Mouse (Mus musculus) midbrain, embryonic 15.5 days (tissue): ENCODE measurements around the gene Cmip. TPM values are rescaled to one million over a fixed set of nuclear protein-coding genes. Genes with fewer than 3 reads are reported as not detected.

ENCODE experiments used
- ATAC-seq: fragments of 200-750 bp; cut with Nextera tagmentation; replicated peaks from 2 replicates; pipeline ENCODE4 v1.8.0; 2017; ENCODE audit warnings: moderate TSS enrichment
- H3K27ac ChIP-seq: fragments of 300-500 bp; sonication (generic); 2 replicates; pipeline ENCODE4 v1.5.1; 2015; ENCODE audit warnings: mild to moderate bottlenecking, inconsistent platforms
- H3K27me3 ChIP-seq: fragments of 300-500 bp; sonication (generic); replicated peaks from 2 replicates; pipeline ENCODE4 v1.6.1; 2015; ENCODE audit warnings: inconsistent platforms
- H3K36me3 ChIP-seq: fragments of 300-500 bp; sonication (generic); replicated peaks from 2 replicates; pipeline ENCODE4 v1.6.1; 2015; ENCODE audit warnings: inconsistent platforms
- H3K4me1 ChIP-seq: fragments of 300-500 bp; sonication (generic); 2 replicates; pipeline ENCODE4 v1.6.1; 2015; ENCODE audit warnings: inconsistent platforms
- H3K4me2 ChIP-seq: fragments of 300-500 bp; sonication (generic); 2 replicates; pipeline ENCODE4 v1.6.1; 2015; ENCODE audit warnings: inconsistent platforms, mild to moderate bottlenecking, moderate library complexity
- H3K4me3 ChIP-seq: fragments of 300-500 bp; sonication (generic); 2 replicates; pipeline ENCODE4 v1.5.1; 2015; ENCODE audit warnings: mild to moderate bottlenecking, inconsistent platforms
- H3K9ac ChIP-seq: fragments of 300-500 bp; sonication (generic); 2 replicates; pipeline ENCODE4 v1.6.1; 2015; ENCODE audit warnings: mild to moderate bottlenecking, inconsistent platforms
- H3K9me3 ChIP-seq: fragments of 300-500 bp; sonication (generic); 2 replicates; pipeline ENCODE4 v1.6.1; 2016; ENCODE audit warnings: inconsistent platforms
- WGBS: fragments of 180-500 bp; shearing (Covaris S2); methylation state at CpG from one replicate; pipeline ENCODE4 v1.1.7; 2015; ENCODE audit warnings: mixed read lengths; 5-methylcytosine and 5-hydroxymethylcytosine counted together
- polyA plus RNA-seq: library from polyadenylated mRNA; unstranded; fragments of >200 nt; fragmentation: Nextera tagmentation; extraction: Ambion mirVana; gene quantifications from 2 replicates; pipeline ENCODE4 v1.2.1, GENCODE M21; 2015

Cmip gene
- polyA plus RNA-seq, 1 experiment from 2014 or later, result 188 TPM

- 0 out of 2 replicates have a peak, but pooled peaks have one; percentile 3 for ATAC-seq
- WGBS, result 72% methylated on average over 15 of the region's 15 CpGs
- H3K4me2 ChIP-seq, result no peak overlapping the region; the same call in 1 of the 2 replicates
- no peak overlapping the region for H3K4me3 ChIP-seq
- no peaks in the 10 kb centered on the region for H3K9me3 ChIP-seq
- H3K4me1 ChIP-seq, result peaks cover 62% of the 10 kb centered on the region
- H3K36me3 ChIP-seq, result no peaks in the 10 kb centered on the region
- H3K27me3 ChIP-seq, result no peaks in the 10 kb centered on the region
- H3K27ac ChIP-seq, result peak overlapping the region; percentile 88
- H3K9ac ChIP-seq, result no peak overlapping the region
These were observed 64.4 kb downstream of the Cmip start for GRCm38 (mm10) chr8:117321232-117321631.

GRCm38 (mm10) chr8:117322021-117322420, 65.2 kb downstream of the Cmip start:
- Histone ChIP-seq H3K36me3 (no peaks in the 10 kb centered on the region), H3K4me1 (peaks cover 58% of the 10 kb centered on the region), H3K4me3 (no peak overlapping the region), H3K9ac (peak overlapping the region; percentile 22; the same call in 1 of the 2 replicates), H3K4me2 (peak overlapping the region; percentile 43), H3K27ac (peak overlapping the region; percentile 88), H3K9me3 (no peaks in the 10 kb centered on the region), H3K27me3 (no peaks in the 10 kb centered on the region)
- WGBS, result 9% methylated on average over 6 of the region's 6 CpGs
- ATAC-seq, result peak; percentile 91

GRCm38 (mm10) chr8:117322715-117323310, 65.9 kb downstream of the Cmip start:
- H3K9me3 ChIP-seq, result no peaks in the 10 kb centered on the region
- no peaks in the 10 kb centered on the region for H3K36me3 ChIP-seq
- peaks cover 64% of the 10 kb centered on the region for H3K4me1 ChIP-seq
- no peak overlapping the region; the same call in 1 of the 2 replicates for H3K9ac ChIP-seq
- WGBS, result 30% methylated on average over 8 of the region's 8 CpGs
- peak; percentile 8 for ATAC-seq
- H3K4me2 ChIP-seq, result peak overlapping the region; percentile 43
- H3K4me3 ChIP-seq, result no peak overlapping the region
- H3K27me3 ChIP-seq, result no peaks in the 10 kb centered on the region
- peak overlapping the region; percentile 88 for H3K27ac ChIP-seq

GRCm38 (mm10) chr8:117324821-117325220, 68.0 kb downstream of the Cmip start:
- peaks cover 66% of the 10 kb centered on the region for H3K4me1 ChIP-seq
- no peaks in the 10 kb centered on the region for H3K9me3 ChIP-seq
- H3K27me3 ChIP-seq, result no peaks in the 10 kb centered on the region
- no peaks in the 10 kb centered on the region for H3K36me3 ChIP-seq
- no peak for ATAC-seq
- H3K4me2 ChIP-seq, result no peak overlapping the region
- no peak overlapping the region for H3K27ac ChIP-seq
- H3K9ac ChIP-seq, result no peak overlapping the region
- 96% methylated on average over 9 of the region's 9 CpGs for whole genome bisulfite sequencing
- no peak overlapping the region for H3K4me3 ChIP-seq

- no peak overlapping the region for H3K9ac ChIP-seq
- WGBS, result 92% methylated on average over 5 of the region's 5 CpGs
- no peak overlapping the region for H3K27ac ChIP-seq
- H3K4me1 ChIP-seq, result peaks cover 51% of the 10 kb centered on the region
- no peaks in the 10 kb centered on the region for H3K27me3 ChIP-seq
- H3K4me3 ChIP-seq, result no peak overlapping the region
- no peak for ATAC-seq
- no peaks in the 10 kb centered on the region for H3K9me3 ChIP-seq
- H3K4me2 ChIP-seq, result no peak overlapping the region
- no peaks in the 10 kb centered on the region for H3K36me3 ChIP-seq
These were observed 69.9 kb downstream of the Cmip start for GRCm38 (mm10) chr8:117326735-117327134.

GRCm38 (mm10) chr8:117327385-117327837, 70.5 kb downstream of the Cmip start:
- H3K4me1 ChIP-seq, result peaks cover 49% of the 10 kb centered on the region
- WGBS, result 33% methylated on average over 7 of the region's 7 CpGs
- H3K9me3 ChIP-seq, result no peaks in the 10 kb centered on the region
- H3K9ac ChIP-seq, result peak overlapping the region; percentile 7; the same call in 1 of the 2 replicates
- no peaks in the 10 kb centered on the region for H3K36me3 ChIP-seq
- peak overlapping the region; percentile 66 for H3K27ac ChIP-seq
- ATAC-seq, result no peak
- H3K4me3 ChIP-seq, result no peak overlapping the region
- no peaks in the 10 kb centered on the region for H3K27me3 ChIP-seq
- H3K4me2 ChIP-seq, result no peak overlapping the region

GRCm38 (mm10) chr8:117328758-117329157, 71.9 kb downstream of the Cmip start:
- Histone ChIP-seq H3K27ac (no peak overlapping the region), H3K36me3 (no peaks in the 10 kb centered on the region), H3K9ac (no peak overlapping the region), H3K4me2 (no peak overlapping the region), H3K27me3 (no peaks in the 10 kb centered on the region), H3K4me3 (no peak overlapping the region), H3K9me3 (no peaks in the 10 kb centered on the region), H3K4me1 (peaks cover 45% of the 10 kb centered on the region)
- WGBS, result 75% methylated on average over 9 of the region's 9 CpGs
- no peak for ATAC-seq

GRCm38 (mm10) chr8:117329167-117329566, 72.3 kb downstream of the Cmip start:
- ATAC-seq, result no peak
- Histone ChIP-seq H3K9me3 (no peaks in the 10 kb centered on the region), H3K27ac (no peak overlapping the region), H3K9ac (no peak overlapping the region), H3K4me2 (no peak overlapping the region), H3K36me3 (no peaks in the 10 kb centered on the region), H3K4me3 (no peak overlapping the region), H3K27me3 (no peaks in the 10 kb centered on the region), H3K4me1 (peaks cover 45% of the 10 kb centered on the region)
- 66% methylated on average over 9 of the region's 9 CpGs for WGBS

GRCm38 (mm10) chr8:117329903-117330302, 73.0 kb downstream of the Cmip start:
- WGBS, result 50% methylated on average over 2 of the region's 2 CpGs

GRCm38 (mm10) chr8:117332229-117333010, 75.6 kb downstream of the Cmip start:
- ATAC-seq, result no peak
- no peaks in the 10 kb centered on the region for H3K9me3 ChIP-seq
- no peak overlapping the region for H3K4me2 ChIP-seq
- H3K36me3 ChIP-seq, result no peaks in the 10 kb centered on the region
- H3K27me3 ChIP-seq, result no peaks in the 10 kb centered on the region
- no peak overlapping the region for H3K27ac ChIP-seq
- WGBS, result 88% methylated on average over 27 of the region's 27 CpGs
- no peak overlapping the region for H3K9ac ChIP-seq
- H3K4me3 ChIP-seq, result no peak overlapping the region
- H3K4me1 ChIP-seq, result peaks cover 56% of the 10 kb centered on the region

More at GRCm38 (mm10) chr8:117329903-117330302, 73.0 kb downstream of the Cmip start:
- Histone ChIP-seq H3K4me1 (peaks cover 50% of the 10 kb centered on the region), H3K4me2 (no peak overlapping the region), H3K4me3 (no peak overlapping the region), H3K27ac (no peak overlapping the region), H3K27me3 (no peaks in the 10 kb centered on the region), H3K36me3 (no peaks in the 10 kb centered on the region), H3K9me3 (no peaks in the 10 kb centered on the region), H3K9ac (no peak overlapping the region)
- ATAC-seq, result no peak

- H3K4me1 ChIP-seq, result peaks cover 54% of the 10 kb centered on the region
- no peaks in the 10 kb centered on the region for H3K9me3 ChIP-seq
- H3K27ac ChIP-seq, result 0 out of 2 replicates have a peak overlapping the region, but pooled peaks have one; percentile 1
- no peaks in the 10 kb centered on the region for H3K27me3 ChIP-seq
- H3K4me3 ChIP-seq, result no peak overlapping the region
- 50% methylated on average over 6 of the region's 6 CpGs for WGBS
- H3K4me2 ChIP-seq, result no peak overlapping the region
- H3K9ac ChIP-seq, result no peak overlapping the region
- no peak for ATAC-seq
- H3K36me3 ChIP-seq, result no peaks in the 10 kb centered on the region
These were observed 76.8 kb downstream of the Cmip start for GRCm38 (mm10) chr8:117333619-117334018.

GRCm38 (mm10) chr8:117334058-117334747, 77.3 kb downstream of the Cmip start:
- Histone ChIP-seq H3K4me3 (no peak overlapping the region), H3K27me3 (no peaks in the 10 kb centered on the region), H3K27ac (peak overlapping the region; percentile 46; the same call in 1 of the 2 replicates), H3K4me2 (no peak overlapping the region), H3K4me1 (peaks cover 54% of the 10 kb centered on the region), H3K9me3 (no peaks in the 10 kb centered on the region), H3K9ac (no peak overlapping the region; the same call in 1 of the 2 replicates), H3K36me3 (no peaks in the 10 kb centered on the region)
- 64% methylated on average over 10 of the region's 10 CpGs for WGBS
- peak; percentile 3; the same call in 1 of the 2 replicates for ATAC-seq
